Mouse (Mus musculus) frontal cortex, adult (tissue): ENCODE results near the gene Umps.
A peak's percentile ranks its signal among the peaks of the same experiment; 100 is the strongest.

ENCODE experiments used
- ATAC-seq: cut with Nextera tagmentation; 2 replicates; pipeline ENCODE4 v1.9.2; 2017; ENCODE audit warnings: mild to moderate bottlenecking, moderate library complexity, mixed read lengths; ENCODE audit not compliant: low TSS enrichment

Umps gene

DNA sequence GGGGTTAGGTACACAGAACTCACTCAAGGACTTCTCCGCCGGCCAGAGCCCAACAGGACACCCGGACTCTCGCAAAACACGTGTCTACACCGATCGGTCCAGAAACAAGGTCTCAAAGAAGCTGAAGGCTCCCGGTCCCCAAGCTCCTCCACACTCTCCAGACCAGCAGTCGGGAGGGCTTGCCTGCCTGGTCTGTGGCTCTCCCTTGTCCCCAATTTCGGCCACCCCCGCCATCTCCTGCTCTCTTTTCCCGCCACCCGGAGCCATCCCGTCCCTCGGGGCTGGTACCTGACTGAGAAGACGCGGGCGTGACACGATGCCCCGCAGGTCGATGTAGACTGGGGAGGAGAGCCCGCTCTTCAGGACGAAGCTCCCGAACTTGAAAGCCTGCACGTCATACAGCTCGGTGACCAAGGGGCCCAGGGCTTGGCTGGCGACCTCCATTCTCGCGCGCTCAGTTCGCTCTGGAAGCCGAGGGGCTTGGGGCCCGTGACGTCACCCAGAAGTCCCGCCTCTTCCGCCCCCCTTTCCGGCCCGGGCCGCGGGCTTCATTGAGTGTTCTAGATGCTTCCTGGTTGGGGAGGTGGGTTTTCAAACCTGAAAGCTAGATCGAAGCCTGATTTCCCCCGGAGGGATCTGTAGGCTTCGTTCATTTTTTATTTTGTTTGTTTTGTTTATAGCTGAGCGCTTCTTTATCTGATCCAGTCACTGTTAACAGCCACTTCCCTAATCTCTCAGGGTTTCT, at the start of gene Umps:
TSS of gene Umps (minus strand) at position 501 of the 745 bp plus-strand sequence.
- ATAC-seq: peak; percentile 95

DNA sequence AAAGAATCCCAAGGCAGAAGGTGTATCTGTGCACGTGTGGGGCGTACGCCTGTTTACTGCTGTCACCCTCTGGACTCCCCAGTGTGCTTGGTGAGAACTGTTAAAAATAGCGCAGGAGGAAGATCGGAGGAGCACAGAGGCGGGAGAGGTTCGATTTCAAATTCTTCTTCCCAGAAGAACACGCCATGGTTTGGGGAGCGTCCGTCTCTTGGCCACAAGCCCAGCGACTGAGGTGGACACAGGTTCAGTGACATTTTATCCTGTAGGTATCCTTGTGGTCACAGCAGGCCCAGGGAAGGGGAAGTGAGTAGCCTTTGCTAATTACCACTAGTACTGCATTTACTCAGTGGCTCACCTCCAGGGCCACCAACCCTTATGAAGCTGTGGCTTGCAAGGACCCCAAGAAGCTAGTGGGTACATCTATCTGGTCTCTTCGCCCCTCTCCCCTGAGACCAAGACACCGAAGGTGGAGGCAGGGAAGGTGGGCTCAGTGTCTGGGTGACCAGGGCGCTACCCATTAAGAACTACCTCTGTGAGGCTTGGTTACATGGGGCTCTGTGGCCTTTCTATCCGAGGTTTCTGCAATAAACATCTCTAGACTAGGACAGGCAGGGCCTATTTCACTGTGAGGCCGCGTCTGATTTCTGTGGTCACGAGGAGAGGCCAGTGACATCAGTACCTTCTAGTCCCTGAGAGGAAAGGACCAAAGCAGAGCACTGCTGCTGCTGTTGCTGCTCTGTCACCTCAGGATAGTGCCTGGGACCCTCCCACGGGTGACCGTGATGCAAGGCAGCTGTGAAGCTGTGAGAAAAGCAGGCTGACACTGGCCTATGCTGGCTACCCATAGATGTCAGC, 45.4 kb upstream of the Umps start:
- ATAC-seq: no peak

- ATAC-seq: no peak
Observed at GRCm38 (mm10) chr16:34009567-34009966, 42.7 kb upstream of the Umps start.

DNA sequence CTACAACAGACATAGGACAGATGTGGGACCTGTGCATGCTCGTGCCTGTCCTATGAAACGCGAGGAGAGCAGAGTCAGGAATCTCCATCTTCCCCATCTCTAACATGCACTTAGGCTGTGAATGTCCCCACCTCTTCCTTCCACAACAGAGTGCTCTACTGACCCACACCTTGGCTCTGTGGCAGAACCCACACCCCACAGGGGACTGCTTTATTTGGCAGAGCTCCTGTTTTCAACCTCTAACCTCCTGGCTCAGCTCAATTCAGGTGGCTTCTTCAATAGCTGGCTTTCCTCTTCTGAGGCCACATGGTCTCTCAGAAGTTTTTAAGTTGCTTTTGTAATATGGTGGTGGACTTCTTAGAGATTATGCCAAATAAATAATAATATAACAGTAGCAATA, 39.1 kb upstream of the Umps start:
- no peak for ATAC-seq

- peak; percentile 53 for ATAC-seq
Observed at GRCm38 (mm10) chr16:34004128-34004578, 37.3 kb upstream of the Umps start.

GRCm38 (mm10) chr16:34003566-34004127, 36.8 kb upstream of the Umps start:
- peak; percentile 4 for ATAC-seq

DNA sequence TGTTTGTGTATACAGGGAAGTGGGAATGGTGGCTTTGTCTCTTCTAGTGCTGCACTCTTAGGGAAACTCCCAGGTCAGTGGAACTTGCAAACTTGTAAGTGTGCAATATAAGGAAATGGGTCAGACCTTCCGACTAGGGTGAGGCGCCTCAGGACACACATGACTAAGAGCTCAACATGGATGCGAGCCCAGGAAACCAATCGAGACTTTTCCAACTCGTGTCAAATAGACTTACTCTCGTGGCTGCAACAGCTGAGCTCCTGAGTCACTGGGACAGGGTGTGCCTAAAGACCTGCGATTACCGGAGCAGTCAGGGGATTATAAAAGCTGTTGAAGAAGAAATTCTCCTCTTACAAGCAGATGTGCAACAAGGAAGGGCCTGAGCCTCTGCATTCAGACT, 33.9 kb upstream of the Umps start:
- no peak for ATAC-seq

- ATAC-seq: 0 out of 2 replicates have a peak, but pooled peaks have one; percentile 17
Observed at GRCm38 (mm10) chr16:33999388-33999787, 32.5 kb upstream of the Umps start.

GRCm38 (mm10) chr16:33998011-33998410, 31.2 kb upstream of the Umps start:
- ATAC-seq: no peak

DNA sequence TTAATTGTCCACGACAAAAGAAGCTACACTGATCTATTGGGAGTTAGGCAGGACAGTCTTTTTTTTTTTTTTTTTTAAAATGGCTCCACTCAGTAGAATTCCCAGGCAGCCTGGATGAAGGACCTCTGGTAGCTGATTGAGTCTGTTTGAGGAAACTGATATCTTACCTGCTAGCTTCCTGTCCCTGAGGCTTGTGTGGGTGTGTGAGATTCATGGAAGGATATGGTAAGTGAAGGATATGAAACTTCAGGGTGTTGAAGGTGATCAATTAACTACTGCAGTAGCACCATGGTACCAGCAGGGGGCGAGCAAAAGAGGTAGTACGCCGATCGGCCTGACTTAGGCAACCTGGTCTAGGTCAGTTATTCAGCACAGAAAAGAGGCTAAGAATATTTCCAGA, 29.2 kb upstream of the Umps start:
- ATAC-seq: 0 out of 2 replicates have a peak, but pooled peaks have one; percentile 36

GRCm38 (mm10) chr16:33995496-33995895, 28.7 kb upstream of the Umps start:
- ATAC-seq: no peak

- ATAC-seq: no peak
Observed at GRCm38 (mm10) chr16:33994321-33994720, 27.5 kb upstream of the Umps start.

GRCm38 (mm10) chr16:33990712-33991111, 23.9 kb upstream of the Umps start:
- ATAC-seq: no peak

DNA sequence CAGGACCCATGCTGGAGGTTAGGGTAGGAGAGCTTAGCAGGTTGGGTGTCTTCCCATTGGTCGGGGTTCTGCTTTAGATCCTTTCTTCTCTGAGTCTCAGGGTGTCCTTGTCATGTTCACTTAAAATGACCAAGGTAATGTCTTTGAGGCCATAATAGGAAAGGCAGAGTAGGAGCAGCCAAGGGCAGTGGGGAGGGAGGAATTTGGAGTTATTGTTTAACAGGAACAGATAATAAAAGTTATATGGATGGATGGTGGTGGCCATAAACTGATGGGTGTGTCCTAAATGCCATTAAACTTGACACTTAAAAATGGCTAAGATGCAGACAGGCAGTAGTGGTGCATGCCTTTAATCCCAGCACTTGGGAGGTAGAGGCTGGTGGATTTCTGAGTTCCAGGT, 22.3 kb upstream of the Umps start:
- ATAC-seq: no peak

GRCm38 (mm10) chr16:33988358-33989012, 21.6 kb upstream of the Umps start:
- ATAC-seq: peak; percentile 82; the same call in 1 of the 2 replicates

GRCm38 (mm10) chr16:33986993-33987392, 20.2 kb upstream of the Umps start:
- no peak for ATAC-seq

GRCm38 (mm10) chr16:33985372-33985771, 18.5 kb upstream of the Umps start:
- ATAC-seq: no peak

- ATAC-seq: no peak
Observed at GRCm38 (mm10) chr16:33983712-33984111, 16.9 kb upstream of the Umps start.

DNA sequence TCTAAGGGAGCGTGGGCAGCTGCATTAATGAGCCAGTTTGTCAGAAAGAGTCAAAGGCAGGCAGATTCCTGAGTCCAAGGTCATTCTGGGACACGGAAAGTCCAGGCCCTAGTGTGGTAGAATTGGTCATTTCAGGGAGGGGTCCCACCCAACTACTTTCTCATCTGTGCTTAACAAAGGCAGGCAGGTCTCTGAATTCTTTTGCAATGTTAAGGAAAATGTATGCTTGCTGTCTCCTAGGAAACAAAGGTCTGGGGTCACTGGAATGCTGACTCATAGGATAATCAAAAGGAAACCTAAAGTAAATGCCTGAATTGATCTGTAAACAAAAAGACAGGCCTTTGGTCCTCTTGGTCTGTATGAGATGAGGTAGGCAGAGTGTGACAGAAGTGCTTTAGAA, 13.0 kb upstream of the Umps start:
- no peak for ATAC-seq

- peak; percentile 25; the same call in 1 of the 2 replicates for ATAC-seq
Observed at GRCm38 (mm10) chr16:33967283-33967640, 424 bp upstream of the Umps start.

DNA sequence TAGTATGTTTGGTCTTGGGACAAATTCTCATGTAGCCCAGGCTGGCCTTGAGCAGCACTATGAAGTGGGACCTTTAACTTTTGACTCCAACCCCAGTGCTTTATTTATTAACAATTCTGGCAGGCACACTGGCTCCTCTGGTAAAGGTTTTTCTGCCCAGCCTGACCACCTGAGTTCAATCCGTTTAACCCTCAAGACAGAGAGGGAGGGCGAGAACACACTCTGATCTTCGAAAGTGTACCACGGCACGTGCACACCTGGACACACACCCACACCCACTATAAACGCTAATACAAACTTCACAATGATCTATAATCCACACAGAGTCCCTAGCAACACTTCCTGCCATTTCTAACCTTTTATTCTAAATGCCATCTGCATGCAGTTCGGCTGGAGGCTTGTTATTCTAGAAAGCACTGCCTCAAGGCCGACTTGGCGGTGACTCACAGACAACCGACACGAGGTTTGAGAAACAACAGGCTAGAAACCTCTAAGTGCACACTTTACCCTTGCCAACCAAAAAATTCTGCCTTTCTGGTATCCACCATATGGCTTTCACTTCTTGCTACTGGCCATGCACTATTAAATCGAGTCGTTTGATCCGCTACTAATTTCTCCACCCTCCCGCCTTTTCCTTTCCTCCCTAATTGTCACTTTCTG, 830 bp downstream of the Umps start:
- ATAC-seq: peak; percentile 55; the same call in 1 of the 2 replicates
